Mouse (Mus musculus) heart, postnatal 4 days (tissue): ENCODE data around the gene Qsox2. TPM values are rescaled to one million over a fixed set of nuclear protein-coding genes. Genes with fewer than 3 reads are reported as not detected.

Experiments
- DNase-seq: peaks from one replicate; pipeline ENCODE4 v3.0.0; 2021
- total RNA-seq, 2 experiments: library from RNA; stranded (reverse); gene quantifications; 2 replicates each; pipeline ENCODE4 v1.2.3; 2021

Qsox2 gene
- total RNA-seq, 2 experiments from 2014 or later, result 11.2 to 12.1 TPM

DNA sequence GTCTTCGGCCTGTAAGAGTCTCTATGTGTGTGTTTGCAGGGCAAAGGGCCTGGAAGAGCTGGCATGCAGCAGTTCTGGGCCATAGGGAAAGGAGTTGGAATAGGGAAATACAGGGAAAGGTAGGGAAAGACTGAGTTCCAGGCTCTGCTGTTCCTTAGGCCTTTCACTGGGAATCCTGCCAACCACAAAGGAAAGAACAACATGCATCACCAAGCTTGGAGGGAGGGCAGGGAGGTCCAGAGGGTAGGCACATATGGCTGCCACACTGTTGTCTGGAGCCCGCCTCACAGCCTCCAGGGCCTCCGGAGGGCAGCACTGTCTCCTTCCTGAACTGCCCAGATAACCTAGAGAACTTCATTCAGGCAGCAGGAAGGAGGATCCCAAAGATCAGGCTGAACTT, 13.4 kb downstream of the Qsox2 start:
- DNase-seq, result no peak

DNA sequence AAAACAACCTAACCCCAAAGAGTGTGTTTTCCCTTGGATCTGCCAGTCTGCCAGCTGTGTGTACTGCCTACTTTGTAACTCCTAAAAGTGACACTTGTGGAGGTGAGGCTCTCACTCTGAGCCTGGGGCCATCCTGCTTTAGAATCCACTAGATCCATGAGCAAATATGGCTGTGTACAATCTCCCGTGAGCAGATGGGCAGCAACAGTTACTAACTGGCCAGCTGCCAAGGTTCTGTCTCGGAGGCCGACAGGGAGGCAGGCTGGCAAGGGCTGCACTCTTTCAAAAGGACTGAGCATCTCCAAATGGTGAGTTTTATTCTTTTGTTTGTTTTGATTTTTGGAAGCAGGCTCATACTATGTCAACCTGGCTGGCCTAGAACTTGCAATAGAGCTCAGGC, 22.8 kb downstream of the Qsox2 start:
- DNase-seq, result peak; percentile 37

DNA sequence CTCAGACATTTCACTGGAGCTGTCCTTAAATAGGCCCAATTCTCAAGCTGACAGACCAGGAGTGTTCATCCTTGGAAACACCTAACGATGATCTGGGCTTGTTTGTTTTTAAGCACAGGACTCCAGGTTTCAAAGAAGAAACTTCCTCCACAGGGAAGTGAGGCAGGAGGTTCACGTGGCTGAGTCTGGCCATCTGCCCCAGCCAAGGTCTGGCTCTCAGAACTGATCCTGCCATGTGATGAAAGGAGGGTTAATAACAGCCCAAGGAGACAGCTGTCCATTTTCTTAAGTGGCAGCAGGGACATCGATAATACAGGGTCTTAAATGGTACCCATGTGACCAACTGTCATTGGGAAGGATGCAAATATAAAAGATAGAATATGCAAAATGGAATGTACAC, 27.8 kb downstream of the Qsox2 start:
- no peak for DNase-seq

DNA sequence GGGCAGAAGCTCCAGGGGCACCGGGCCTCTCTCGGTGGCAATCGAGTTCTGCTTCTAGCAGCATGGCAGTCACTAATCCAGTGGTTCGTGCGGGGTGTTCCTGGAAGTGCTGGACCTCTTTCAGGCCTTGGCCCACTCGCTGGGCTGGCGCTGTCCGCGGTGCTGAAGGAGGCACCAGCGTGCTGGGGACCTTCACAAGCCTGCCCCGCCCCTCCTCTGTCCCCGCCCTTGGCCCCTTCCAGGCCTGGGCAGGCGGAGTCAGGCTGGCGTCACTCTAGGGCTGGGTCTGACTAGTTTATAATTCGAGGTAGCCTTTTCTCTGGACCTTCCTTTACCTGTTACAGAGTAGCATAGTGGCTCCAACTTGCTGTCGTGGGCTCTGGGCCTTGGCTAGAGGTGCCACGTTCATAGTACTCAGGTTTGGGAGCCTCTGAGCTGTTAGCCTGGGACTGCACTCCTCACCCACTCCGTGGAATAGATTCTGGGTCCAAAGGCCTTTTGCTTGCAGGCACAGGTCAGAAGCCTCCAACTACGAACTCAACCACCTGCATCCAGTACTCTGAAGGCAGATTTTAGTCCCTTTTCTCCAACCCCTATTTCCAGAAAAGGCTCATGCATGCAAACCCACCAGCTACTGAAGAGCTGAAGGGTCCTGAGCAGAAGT, 29.1 kb downstream of the Qsox2 start, which contains the start of gene Lhx3:
Lhx3 (minus strand) TSS at position 164 of the 664 bp plus-strand sequence.
- peak; percentile 96 for DNase-seq

DNA sequence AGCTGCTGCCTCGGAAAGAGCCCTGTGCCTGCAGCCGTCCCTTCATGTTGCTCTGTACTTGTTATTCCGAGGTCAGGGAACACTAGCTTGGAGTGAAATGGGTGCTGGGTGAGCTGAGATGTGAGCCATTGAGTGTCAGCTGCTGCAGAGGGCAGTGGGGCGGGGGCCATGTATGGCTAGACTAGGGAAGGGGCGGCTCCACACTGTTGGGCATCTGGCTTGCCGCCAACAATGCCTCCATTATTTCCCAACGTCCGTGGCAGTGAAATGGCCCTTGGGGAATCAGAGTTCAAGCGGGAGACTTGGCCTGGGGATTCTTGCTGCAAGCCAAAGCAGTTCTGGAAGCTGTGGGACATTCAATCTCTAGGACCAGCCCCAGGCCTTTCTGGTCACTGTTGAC, 29.8 kb downstream of the Qsox2 start:
- DNase-seq, result no peak

DNA sequence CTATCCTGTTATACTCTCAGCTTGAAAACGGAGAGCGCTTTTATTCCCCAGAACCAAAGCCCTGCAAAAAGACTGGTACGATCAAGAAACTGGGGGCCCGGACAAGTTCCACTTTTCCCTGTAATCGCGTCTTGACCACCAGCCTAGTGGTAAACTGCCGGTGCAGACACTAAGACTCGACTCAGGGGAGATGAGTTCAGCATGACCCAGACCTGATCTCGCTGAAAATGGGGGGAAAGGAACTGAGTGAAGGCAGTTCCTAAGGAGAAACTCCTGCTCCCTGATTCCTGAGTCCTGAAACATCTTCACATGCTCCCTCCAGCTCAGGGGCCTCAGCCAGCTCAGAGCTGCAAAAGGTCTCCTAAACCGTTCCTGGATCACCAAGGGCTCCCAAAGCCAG, 31.6 kb downstream of the Qsox2 start:
- DNase-seq, result no peak

DNA sequence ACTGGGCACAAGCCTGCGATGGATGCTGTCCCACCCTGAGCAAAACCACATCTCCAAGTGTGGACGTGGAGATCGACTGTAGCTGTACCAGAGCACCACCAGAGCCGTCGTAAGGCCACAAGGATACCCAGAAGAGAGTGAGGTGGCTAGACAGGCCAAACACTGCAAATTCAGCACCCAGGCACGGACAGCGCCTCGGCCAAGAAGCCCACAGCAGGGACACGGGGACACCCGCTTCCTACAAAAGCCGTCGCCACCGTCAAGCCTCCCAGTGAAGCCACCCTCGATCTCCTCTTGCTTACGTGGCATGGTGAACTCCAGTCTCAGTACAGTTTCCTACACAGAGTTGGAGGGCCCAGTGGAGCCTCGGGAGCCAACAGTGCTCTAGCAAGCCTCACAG, 32.2 kb downstream of the Qsox2 start:
- DNase-seq, result peak; percentile 75

DNA sequence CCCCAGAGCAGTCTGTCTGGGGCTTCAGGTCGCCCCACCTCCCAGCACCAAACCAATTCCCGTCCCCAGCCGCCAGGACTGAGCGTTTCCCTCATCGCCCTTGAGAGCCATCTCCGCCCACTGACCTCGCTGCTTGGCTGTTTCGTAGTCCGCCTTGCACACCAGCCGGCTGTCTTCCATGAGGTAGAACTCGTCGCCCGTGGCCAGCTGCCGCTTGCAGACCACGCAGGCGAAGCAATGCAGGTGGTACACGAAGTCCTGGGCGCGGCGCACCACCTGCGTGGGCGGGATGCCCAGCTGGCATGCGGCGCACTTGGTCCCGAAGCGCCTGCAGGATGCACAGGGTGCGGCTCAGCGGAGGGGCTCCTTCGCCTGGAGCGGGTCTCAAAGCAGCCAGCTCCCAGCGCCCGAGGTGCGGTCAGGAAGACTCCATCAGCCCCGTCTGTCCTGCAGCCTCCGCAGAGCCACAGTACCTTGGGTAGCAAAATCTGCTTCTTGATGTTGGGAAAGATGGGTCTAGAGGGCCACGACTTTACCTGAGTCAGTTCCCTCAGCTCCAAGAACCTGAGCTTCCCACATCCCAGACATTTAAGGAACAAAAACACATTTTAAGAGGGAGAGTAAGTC, 34.4 kb downstream of the Qsox2 start:
- DNase-seq, result no peak

DNA sequence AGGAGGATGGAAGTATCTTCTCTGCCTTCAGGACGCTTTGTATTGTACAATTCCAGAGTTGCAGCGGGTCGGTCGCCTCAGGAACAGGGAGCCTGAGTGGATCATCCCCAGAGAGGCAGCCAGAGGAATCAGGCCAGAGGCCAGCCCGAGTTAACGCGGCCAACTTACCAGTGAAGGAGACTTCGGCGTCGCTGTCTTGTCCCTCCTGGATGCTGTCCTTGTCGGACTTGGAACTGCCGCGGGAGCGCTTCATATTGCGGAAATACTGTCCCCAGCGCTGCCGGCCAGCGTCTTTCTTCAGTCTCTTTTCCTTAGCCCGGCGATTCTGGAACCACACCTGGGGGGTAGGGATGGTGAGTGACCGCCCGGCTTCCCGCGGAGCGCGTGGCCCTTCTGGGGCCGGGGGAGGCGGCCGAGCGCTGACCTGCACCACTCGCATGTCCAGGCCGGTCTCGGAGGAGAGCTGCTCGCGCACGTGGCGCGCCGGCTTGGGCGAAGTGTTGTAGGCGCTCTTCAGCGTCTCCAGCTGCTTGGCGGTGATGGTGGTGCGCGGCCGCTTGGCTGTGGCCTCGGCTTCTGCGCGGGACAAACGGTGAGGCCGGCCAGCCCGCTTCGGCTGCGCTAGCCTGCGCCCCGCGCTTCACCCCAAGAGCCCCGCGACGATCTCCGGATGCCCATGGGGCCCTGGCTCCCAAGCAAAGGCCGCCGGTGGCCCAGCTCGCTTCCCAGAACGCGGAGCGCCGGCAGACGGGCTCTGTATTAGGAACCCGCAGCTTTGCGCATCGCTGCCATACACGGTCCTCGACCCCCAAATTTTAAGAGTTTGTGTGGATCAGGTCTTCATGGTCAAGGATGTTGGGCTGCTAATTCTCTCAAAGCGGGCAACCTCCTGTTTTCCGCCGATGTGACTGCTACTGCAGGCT, 35.1 kb downstream of the Qsox2 start:
- no peak for DNase-seq

DNA sequence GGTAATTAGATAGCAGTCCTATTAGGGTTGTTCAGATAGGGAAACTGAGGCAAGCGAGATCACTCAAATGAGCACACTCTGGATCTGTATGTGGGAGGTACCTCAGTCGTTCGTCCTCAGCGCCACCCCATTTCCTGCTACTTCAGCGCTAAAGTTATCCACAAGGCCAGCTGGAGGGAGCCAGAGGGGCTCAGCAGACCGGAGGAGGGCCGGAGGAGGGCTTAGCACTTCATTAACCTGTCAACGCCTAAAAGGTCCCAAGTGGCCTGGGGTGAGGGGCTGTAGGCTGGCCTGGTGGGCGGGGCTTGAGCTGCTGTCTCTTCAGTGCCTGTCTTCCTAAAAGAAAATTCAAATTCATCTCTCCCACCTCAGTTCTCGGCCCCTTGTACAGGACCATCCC, 38.8 kb downstream of the Qsox2 start:
- no peak for DNase-seq

DNA sequence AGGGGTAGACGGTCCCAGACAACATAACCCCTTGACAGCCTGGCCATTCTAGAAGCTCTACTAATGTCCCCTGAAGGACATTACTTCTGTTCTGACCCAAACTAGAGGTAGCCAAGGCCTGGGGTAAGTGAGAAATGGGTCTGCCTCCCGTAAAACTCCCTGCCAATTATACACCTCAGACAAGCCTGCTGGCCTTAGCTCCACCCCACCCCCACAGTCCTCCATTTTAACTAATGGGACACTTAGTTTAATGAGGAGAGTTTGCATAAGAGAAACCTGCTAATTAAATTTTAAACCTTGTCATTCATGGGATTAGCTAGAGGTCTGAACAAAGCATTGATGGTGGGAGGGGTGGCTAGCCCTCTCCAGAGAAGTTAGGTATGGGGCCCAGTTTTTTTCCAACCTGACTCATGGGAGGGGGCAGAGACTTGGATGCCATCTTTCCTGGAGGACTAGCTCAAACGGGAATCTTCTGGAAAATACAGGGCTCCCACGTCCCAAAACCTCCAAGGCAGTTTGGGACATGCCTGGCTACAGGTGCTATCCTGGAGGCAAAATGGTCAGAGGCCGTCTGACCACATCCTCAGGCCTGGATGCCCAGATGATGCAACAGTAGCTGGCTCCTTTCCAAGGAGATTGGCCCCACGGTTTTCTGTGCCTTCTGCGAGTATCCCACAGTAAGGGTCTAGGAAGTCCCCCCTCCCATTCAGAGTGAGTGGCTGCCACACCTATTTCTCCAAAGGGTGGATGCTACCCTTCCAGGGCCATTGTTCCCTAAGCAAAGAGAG, 42.6 kb downstream of the Qsox2 start:
- DNase-seq, result no peak

DNA sequence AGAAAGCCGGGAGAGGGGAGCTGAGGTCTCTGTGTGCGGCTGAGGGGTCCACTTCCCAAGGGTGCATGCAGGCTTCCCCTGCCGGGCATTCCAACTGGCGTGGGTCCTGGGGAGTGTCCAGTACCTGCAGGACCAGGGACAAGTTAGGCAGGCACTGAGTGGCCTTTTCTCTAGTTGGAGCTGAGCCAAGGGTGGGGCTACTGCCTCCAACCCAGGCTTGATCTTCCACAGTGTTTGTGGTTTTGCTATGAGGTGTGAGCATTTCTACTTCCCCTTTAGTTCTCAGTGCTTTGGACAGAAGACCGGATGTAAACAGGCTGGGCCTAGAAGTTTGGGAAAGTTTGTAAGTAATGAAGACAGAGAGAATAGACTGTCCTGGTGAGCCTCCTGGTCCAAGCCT, 48.8 kb downstream of the Qsox2 start:
- DNase-seq, result peak; percentile 61

DNA sequence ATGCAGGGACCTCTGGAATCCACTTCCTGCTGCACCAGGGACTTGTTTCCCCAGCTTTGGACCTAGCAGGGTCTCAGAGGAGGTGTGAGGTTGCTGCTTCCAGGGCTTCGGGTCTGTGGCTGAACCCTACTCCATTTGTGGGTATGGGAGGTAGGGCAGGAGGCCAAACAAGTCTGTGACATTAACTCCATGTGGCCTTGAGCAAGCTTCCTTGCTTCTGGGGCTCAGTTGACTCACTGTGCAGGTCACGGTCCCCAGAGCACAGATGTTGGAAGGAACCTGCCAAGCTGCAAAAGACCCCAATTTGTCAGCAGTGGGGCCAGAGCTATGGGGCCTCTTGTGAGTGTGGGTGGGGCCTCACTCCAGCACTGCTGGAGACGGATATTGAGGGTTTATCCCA, 53.0 kb downstream of the Qsox2 start:
- no peak for DNase-seq

DNA sequence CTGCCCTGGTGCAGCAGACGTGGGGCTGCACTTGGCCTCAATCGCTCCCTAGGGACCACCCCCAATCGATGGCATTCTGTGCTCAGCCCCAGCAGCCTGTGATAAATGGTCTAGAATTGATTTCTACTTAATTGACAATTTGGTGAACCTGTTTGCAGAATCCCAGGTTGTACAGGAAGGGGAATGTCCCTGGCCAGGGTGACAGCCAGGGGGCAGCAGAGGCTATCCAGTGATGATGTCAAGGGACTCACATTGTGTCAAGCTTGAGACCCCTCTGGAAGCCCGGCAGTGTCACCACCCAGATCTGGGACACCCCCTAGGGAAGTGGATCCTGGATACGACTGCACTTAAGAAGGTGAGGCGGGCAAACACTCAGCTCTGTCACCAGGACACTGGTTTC, 54.7 kb downstream of the Qsox2 start:
- DNase-seq, result peak; percentile 72

DNA sequence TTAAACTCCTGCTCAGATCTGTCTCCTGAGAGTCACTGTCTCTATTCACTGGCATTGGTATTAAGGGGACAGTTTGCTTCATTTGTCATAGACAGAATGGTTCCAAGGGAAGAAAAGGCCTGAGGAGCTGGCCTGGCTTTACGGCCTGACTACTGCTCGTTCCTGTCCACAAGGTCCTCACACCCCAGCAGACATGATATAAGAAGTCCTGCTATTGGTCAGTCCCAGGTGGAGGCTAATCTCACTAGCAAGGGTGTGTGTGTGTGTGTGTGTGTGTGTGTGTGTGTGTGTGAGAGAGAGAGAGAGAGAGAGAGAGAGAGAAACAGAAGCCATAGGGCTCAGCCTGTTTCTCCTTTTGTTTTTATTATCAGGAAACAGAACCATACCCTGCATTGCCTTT, 60.1 kb downstream of the Qsox2 start:
- DNase-seq, result no peak

DNA sequence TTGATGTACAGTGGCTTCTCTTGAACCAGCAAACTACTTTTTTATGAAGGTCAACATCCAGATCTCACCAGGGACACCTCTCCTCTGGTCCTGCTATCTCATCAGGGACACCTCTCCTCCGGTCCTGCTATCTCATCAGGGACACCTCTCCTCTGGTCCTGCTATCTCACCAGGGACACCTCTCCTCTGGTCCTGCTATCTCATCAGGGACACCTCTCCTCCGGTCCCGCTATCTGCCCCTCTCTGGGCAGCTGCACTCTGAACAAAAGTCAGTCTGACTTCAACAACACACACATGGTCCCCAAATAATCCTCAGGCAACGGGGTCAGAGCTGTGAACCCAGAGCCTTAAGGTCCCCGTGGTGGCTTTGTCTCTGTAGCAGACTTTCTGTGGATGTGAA, 60.6 kb downstream of the Qsox2 start:
- DNase-seq, result no peak

DNA sequence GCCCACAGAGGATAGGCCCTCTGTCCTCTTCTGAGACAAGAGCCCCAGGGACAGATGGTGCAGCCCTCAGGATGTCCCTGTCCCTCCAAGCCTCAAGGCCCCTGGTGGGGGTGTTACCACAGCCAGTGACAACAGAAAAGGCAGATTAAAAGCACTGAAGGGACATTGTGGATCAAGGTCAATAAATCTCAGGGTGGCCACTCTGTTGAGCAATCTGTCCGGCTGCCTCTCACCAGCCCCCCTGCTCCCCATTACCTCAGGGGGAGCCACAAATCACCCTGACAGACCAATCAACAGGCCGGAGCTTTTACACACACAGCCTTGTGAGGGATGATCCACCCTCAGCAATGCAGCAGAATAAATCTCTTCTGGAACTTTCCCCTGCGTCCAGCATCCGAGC, 62.1 kb downstream of the Qsox2 start:
- no peak for DNase-seq

DNA sequence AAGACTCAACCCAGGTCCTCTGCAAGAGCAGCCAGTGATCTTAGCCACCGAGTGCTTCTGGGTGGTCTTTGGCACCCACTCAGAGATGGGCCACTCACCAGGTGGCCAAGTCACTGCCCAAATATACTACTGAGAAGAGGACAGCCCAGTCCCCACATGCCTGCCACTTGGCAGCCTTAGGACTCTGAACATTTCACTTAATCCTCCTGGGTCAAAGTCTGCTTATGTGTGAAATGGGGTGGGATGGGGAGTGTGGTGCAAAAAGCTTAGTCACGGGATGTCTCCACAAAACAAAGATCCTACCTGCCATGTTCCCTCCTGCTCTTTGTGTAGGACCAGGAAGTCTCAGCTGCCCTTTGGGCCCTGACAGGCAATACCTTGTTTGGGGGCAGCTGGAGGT, 65.2 kb downstream of the Qsox2 start:
- no peak for DNase-seq

DNA sequence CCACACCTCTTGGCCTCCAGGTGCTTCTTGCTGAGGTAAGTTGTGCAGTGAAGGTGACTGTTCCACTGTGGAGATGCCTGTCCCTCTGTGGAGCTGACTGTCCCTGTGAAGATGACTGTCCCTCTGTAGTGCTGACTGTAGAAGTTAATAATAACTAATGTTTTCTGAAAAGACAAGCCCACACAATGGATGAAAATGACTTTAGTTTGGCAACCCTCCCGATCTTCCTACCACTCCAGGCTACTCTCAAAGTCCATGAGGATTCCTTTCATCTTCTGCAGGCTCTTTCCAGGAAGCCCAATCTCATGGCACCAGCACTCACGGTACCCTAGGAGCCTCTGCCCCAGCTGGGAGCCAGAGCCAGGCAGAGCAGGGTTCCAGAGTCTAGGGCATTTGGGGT, 66.9 kb downstream of the Qsox2 start:
- DNase-seq, result no peak

DNA sequence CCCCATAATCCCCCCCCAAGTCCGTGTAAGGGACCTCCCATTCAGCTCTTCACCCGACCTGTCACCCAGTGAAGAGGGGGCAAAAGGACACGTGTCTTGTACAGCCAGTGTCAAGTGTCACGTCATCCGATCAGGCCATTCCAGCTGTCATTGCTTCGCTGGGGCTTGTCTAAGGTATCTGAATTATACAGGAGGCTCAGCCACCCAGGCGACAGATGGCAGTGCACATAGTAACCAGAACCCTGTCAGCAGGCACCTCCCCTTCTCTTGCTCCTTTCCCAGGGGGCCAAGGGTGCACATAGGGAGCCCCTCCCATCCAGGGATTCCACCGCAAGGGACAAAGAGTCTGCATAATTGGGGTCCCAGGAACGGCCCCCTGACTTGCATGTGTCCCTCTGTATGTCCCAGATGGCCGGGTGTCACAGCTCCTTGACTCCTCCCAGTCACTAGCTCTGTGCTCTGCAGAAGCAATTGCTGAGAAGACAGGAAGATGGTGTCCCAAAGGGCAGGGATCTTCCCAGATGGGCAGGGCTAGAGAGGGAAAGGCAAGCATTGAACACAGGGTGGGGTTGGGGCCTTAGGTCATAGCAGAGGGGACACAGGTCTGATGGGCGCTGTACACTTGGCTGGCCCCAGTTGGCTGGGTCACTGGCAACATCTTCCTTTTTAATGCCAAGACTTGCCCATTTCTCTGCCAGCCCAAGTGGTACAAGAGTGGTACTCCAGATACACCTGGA, 68.3 kb downstream of the Qsox2 start:
- no peak for DNase-seq

DNA sequence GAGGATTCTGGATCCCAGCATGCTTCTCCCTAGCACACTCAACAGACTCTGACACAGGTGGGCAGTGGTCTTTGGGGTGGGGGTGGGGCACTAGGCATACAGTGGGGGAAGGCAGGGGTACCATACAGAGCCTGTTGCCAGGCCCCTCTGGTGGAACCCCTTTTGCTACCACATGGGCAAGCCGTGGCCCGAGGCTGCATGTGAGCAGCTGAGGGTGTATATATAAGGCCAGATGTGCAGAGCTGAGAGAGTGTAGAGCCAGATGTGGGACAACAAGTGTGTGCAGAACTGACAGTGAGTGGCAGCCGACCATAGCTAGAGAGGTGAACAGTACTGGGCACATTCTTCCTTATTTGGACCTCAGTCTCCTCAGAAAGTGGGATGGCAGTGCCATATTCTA, 70.4 kb downstream of the Qsox2 start:
- DNase-seq, result no peak
